Mouse (Mus musculus): ENCODE results near the gene Golga3. TPM values are rescaled to one million over a fixed set of nuclear protein-coding genes. Genes with fewer than 3 reads are reported as not detected.

The Golga3 gene
- total and polyA plus RNA-seq, 3 experiments, result 4.2 to 27.3 (median 21.3) TPM

DNA sequence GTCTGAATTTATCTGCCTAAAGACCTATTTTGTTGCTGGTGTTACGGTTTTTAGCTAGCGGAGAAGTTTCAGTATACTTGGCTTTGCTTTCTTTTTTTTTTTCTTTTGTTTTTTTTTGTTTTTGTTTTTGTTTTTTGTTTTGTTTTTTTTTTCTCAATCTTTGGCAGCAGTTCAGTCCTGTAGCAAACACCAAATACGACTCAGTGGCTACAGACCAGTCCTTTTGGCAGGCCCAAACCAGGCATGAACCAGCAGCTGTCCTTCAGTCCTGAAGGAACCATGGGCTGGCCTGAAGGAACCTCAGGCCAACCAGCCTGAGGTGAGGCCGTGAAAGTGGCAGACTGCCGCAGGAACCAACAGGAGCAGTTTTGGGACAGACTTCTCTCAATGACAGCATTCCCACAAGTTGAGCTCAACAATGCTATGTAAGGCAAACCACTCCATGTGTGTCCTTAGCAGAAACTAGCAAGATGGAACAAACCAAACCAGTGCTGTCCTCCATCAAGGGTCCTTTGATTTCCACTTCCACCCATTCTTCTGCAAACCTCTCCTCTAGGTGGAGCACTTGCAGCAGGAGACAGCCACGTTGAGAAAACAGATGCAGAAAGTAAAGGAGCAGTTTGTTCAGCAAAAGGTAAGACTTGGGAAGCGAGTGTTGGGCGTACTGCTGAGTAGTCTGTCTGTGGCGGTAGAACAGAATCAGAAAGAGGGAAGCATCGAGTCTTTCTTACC, 26.8 kb downstream of the Golga3 start:
- H3K4me1 ChIP-seq (ENCODE audit: insufficient read depth, low read depth, low read length), result no peaks in the 10 kb centered on the region
- no peak for DNase-seq (ENCODE audit: low spot score)
- TF ChIP-seq CTCF (IDR thresholded peaks at IDR 0.05; ENCODE audit: low read depth, low read length) (no peak), GATA2 (IDR thresholded peaks at IDR 0.05; ENCODE audit: borderline replicate concordance, low read depth, low read length) (no peak), TAL1 (conservative IDR thresholded peaks at IDR 0.05; ENCODE audit: low read depth, low read length) (no peak), GATA1 (IDR thresholded peaks at IDR 0.05; ENCODE audit: borderline replicate concordance, low read length) (no peak), POLR2AphosphoS5 (IDR thresholded peaks at IDR 0.05; ENCODE audit: insufficient replicate concordance, low read depth, low read length) (no peak)
- H3K36me3 ChIP-seq (replicated peaks), result peaks cover 83% of the 10 kb centered on the region
- no peak for ATAC-seq (ENCODE audit: extremely low read depth, insufficient number of reproducible peaks, low FRiP score, poor library complexity, severe bottlenecking)
- no peaks in the 10 kb centered on the region for H3K27me3 ChIP-seq (ENCODE audit: insufficient read depth, low read length)
- H3K4me3 ChIP-seq (ENCODE audit: low read depth, low read length), result no peak overlapping the region
- no peaks in the 10 kb centered on the region for H3K9me3 ChIP-seq (replicated peaks)

GRCm38 (mm10) chr5:110204777-110205176, 28.3 kb downstream of the Golga3 start:
- no peaks in the 10 kb centered on the region for H3K9me3 ChIP-seq (replicated peaks)
- DNase-seq (ENCODE audit: low spot score), result no peak
- TF ChIP-seq GATA2 (IDR thresholded peaks at IDR 0.05; ENCODE audit: borderline replicate concordance, low read depth, low read length), result no peak
- TF ChIP-seq CTCF (IDR thresholded peaks at IDR 0.05; ENCODE audit: low read depth, low read length), result no peak
- no peak for TF ChIP-seq GATA1 (IDR thresholded peaks at IDR 0.05; ENCODE audit: borderline replicate concordance, low read length)
- TF ChIP-seq TAL1 (conservative IDR thresholded peaks at IDR 0.05; ENCODE audit: low read depth, low read length), result no peak
- TF ChIP-seq POLR2AphosphoS5 (IDR thresholded peaks at IDR 0.05; ENCODE audit: insufficient replicate concordance, low read depth, low read length), result no peak
- H3K4me1 ChIP-seq (ENCODE audit: insufficient read depth, low read depth, low read length), result no peaks in the 10 kb centered on the region
- ATAC-seq (ENCODE audit: extremely low read depth, insufficient number of reproducible peaks, low FRiP score, poor library complexity, severe bottlenecking), result no peak
- H3K4me3 ChIP-seq (ENCODE audit: low read depth, low read length), result no peak overlapping the region
- H3K27me3 ChIP-seq (ENCODE audit: insufficient read depth, low read length), result no peaks in the 10 kb centered on the region
- H3K36me3 ChIP-seq (replicated peaks), result peaks cover 93% of the 10 kb centered on the region

DNA sequence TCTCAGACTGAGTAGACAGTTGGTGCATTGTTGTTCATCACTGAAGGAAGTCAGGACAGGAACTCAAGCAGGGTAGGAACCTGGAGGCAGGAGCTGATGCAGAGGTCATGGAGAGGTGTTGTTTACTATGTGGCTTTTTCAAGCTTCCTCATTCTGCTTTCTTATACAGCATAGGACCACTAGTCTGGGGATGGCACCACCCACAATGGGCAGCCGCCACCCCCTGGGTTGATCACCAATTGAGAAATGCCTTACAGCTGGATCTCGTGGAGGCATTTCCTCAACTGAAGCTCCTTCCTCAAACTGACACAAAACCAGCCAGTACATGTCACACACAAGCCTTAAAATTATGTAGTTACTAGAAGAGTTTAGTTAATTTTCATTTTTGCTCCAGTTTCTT, 34.8 kb downstream of the Golga3 start:
- Histone ChIP-seq H3K27me3 (ENCODE audit: insufficient read depth, low read length) (no peaks in the 10 kb centered on the region), H3K4me3 (ENCODE audit: low read depth, low read length) (no peak overlapping the region), H3K4me1 (ENCODE audit: insufficient read depth, low read depth, low read length) (no peaks in the 10 kb centered on the region), H3K36me3 (replicated peaks) (peaks cover 93% of the 10 kb centered on the region), H3K9me3 (replicated peaks) (no peaks in the 10 kb centered on the region)
- TF ChIP-seq GATA2 (IDR thresholded peaks at IDR 0.05; ENCODE audit: borderline replicate concordance, low read depth, low read length), result no peak
- TF ChIP-seq GATA1 (IDR thresholded peaks at IDR 0.05; ENCODE audit: borderline replicate concordance, low read length), result no peak
- TF ChIP-seq POLR2AphosphoS5 (IDR thresholded peaks at IDR 0.05; ENCODE audit: insufficient replicate concordance, low read depth, low read length), result no peak
- no peak for TF ChIP-seq TAL1 (conservative IDR thresholded peaks at IDR 0.05; ENCODE audit: low read depth, low read length)
- no peak for TF ChIP-seq CTCF (IDR thresholded peaks at IDR 0.05; ENCODE audit: low read depth, low read length)
- ATAC-seq (ENCODE audit: extremely low read depth, insufficient number of reproducible peaks, low FRiP score, poor library complexity, severe bottlenecking), result no peak
- no peak for DNase-seq (ENCODE audit: low spot score)

GRCm38 (mm10) chr5:110216780-110217179, 40.3 kb downstream of the Golga3 start:
- no peaks in the 10 kb centered on the region for H3K9me3 ChIP-seq (replicated peaks)
- ATAC-seq (ENCODE audit: extremely low read depth, insufficient number of reproducible peaks, low FRiP score, poor library complexity, severe bottlenecking), result no peak
- no peaks in the 10 kb centered on the region for H3K27me3 ChIP-seq (ENCODE audit: insufficient read depth, low read length)
- no peak for TF ChIP-seq GATA1 (IDR thresholded peaks at IDR 0.05; ENCODE audit: borderline replicate concordance, low read length)
- TF ChIP-seq TAL1 (conservative IDR thresholded peaks at IDR 0.05; ENCODE audit: low read depth, low read length), result no peak
- no peak for TF ChIP-seq POLR2AphosphoS5 (IDR thresholded peaks at IDR 0.05; ENCODE audit: insufficient replicate concordance, low read depth, low read length)
- no peak for TF ChIP-seq CTCF (IDR thresholded peaks at IDR 0.05; ENCODE audit: low read depth, low read length)
- TF ChIP-seq GATA2 (IDR thresholded peaks at IDR 0.05; ENCODE audit: borderline replicate concordance, low read depth, low read length), result no peak
- no peak overlapping the region for H3K4me3 ChIP-seq (ENCODE audit: low read depth, low read length)
- H3K4me1 ChIP-seq (ENCODE audit: insufficient read depth, low read depth, low read length), result no peaks in the 10 kb centered on the region
- peaks cover 95% of the 10 kb centered on the region for H3K36me3 ChIP-seq (replicated peaks)
- no peak for DNase-seq (ENCODE audit: low spot score)

DNA sequence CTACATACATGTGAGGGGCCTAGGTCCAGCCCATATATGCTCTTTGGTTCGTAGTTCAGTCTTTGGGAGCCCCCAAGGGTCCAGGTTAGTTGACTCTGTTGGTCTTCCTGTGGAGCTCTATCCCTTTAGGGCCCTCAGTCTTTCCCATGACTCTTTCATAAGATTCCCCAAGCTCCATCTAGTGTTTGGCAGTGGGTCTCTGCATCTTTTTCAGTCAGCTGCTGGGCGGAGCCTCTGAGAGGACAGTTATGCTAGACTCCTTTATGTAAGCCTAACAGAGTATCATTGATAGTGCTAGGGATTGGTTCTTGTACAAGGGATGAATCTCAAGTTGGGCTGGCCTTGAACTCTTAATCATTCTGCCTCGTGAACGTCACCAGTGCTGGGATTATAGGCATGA, 43.8 kb downstream of the Golga3 start:
- no peaks in the 10 kb centered on the region for H3K27me3 ChIP-seq (ENCODE audit: insufficient read depth, low read length)
- no peak for ATAC-seq (ENCODE audit: extremely low read depth, insufficient number of reproducible peaks, low FRiP score, poor library complexity, severe bottlenecking)

DNA sequence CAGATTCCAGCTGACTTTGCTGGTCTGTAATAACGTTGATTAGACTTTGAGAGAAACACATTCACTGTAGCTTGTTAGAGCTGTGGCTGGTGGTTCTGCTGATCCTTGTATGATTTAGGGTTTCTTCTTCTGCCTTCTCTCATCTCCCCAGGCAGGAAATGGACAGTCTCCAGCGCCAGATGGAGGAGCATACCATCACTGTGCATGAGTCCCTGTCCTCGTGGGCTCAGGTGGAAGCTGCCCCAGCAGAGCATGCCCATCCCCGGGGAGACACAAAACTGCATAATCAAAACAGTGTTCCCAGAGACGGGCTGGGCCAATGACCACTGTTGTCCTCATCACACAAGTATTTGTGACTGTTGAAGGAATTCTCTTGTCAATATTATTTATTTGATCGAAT, 46.3 kb downstream of the Golga3 start:
- DNase-seq (ENCODE audit: low spot score), result no peak
- Histone ChIP-seq H3K4me1 (ENCODE audit: insufficient read depth, low read depth, low read length) (no peaks in the 10 kb centered on the region), H3K4me3 (ENCODE audit: low read depth, low read length) (no peak overlapping the region), H3K9me3 (replicated peaks) (no peaks in the 10 kb centered on the region), H3K27me3 (ENCODE audit: insufficient read depth, low read length) (no peaks in the 10 kb centered on the region), H3K36me3 (replicated peaks) (peaks cover 88% of the 10 kb centered on the region)
- no peak for TF ChIP-seq GATA1 (IDR thresholded peaks at IDR 0.05; ENCODE audit: borderline replicate concordance, low read length)
- TF ChIP-seq CTCF (IDR thresholded peaks at IDR 0.05; ENCODE audit: low read depth, low read length), result no peak
- no peak for TF ChIP-seq GATA2 (IDR thresholded peaks at IDR 0.05; ENCODE audit: borderline replicate concordance, low read depth, low read length)
- TF ChIP-seq TAL1 (conservative IDR thresholded peaks at IDR 0.05; ENCODE audit: low read depth, low read length), result no peak
- TF ChIP-seq POLR2AphosphoS5 (IDR thresholded peaks at IDR 0.05; ENCODE audit: insufficient replicate concordance, low read depth, low read length), result no peak
- ATAC-seq (ENCODE audit: extremely low read depth, insufficient number of reproducible peaks, low FRiP score, poor library complexity, severe bottlenecking), result no peak

More for the DNA sequence above, 43.8 kb downstream of the Golga3 start:
- peaks cover 90% of the 10 kb centered on the region for H3K36me3 ChIP-seq (replicated peaks)
- DNase-seq (ENCODE audit: low spot score), result no peak
- no peaks in the 10 kb centered on the region for H3K9me3 ChIP-seq (replicated peaks)
- TF ChIP-seq CTCF (IDR thresholded peaks at IDR 0.05; ENCODE audit: low read depth, low read length) (no peak), TAL1 (conservative IDR thresholded peaks at IDR 0.05; ENCODE audit: low read depth, low read length) (no peak), GATA2 (IDR thresholded peaks at IDR 0.05; ENCODE audit: borderline replicate concordance, low read depth, low read length) (no peak), GATA1 (IDR thresholded peaks at IDR 0.05; ENCODE audit: borderline replicate concordance, low read length) (no peak), POLR2AphosphoS5 (IDR thresholded peaks at IDR 0.05; ENCODE audit: insufficient replicate concordance, low read depth, low read length) (no peak)
- H3K4me1 ChIP-seq (ENCODE audit: insufficient read depth, low read depth, low read length), result no peaks in the 10 kb centered on the region
- H3K4me3 ChIP-seq (ENCODE audit: low read depth, low read length), result no peak overlapping the region

Measured in G1E (cell line).